In the genomic region with DNA sequence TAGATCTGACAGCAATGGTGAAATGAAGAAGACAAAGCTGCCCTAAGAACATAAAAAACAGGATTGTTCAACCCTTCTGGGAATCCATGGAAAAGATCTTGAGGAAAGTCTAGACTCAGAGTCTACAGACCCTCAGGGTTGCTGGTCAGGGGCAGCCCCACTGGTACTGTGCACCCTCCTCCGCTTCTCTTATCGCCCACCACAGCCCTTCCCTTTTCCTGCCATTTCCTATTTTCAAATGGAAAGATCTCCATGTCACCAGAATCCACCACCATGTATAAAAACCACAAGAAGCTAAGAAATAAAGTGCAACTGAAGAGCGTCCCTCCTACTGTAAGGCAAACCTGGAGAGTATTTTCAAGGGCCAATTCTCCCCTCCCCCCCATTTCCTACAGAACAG, we compare ENCODE assay signal across 19 mouse cellular contexts. TPM values are rescaled to one million over a fixed set of nuclear protein-coding genes. Genes with fewer than 3 reads are reported as not detected.
DNase-seq lines count a peak whose midpoint lies in the region; ATAC-seq lines count a peak whose summit lies in the region.
"Had no signal": no experiment of that assay in that cellular context is flagged by ENCODE, and none has a peak within 500 bp of the region (broad histone marks: within the 10 kb centered on the region; RNA-seq: fewer than 3 reads in every experiment).

No protein-coding gene starts in this region.

- no peak for ATAC-seq in heart, embryonic 11.5 days (replicated peaks; ENCODE audit: insufficient number of reproducible peaks, low FRiP score, low TSS enrichment)
- ATAC-seq in liver, embryonic 12.5 days = peak; percentile 48; the same call in 1 of the 2 replicates
- ATAC-seq in hematopoietic stem cell, adult 5-6 weeks (replicated peaks in 1 of 2; ENCODE audit: insufficient read depth in 1 of 2, low FRiP score in 2 of 2, low TSS enrichment in 1 of 2, low read depth in 1 of 2, poor library complexity in 2 of 2, severe bottlenecking in 2 of 2) = peak; percentile 54 to 74
- ATAC-seq: forebrain, embryonic 15.5 days; hindbrain, postnatal 0 days had no signal

- H3K9me3 ChIP-seq in heart, embryonic 11.5 days (replicated peaks; ENCODE audit: control insufficient read depth, low read length) = no peaks in the 10 kb centered on the region
- no peaks in the 10 kb centered on the region for H3K9me3 ChIP-seq in liver, embryonic 12.5 days (replicated peaks)
- H3K9me3 ChIP-seq: embryonic facial prominence, embryonic 12.5 days; forebrain, embryonic 15.5 days; heart, embryonic 15.5 days; hindbrain, embryonic 13.5 days had no signal

- no peak for DNase-seq in heart, postnatal 25 days (ENCODE audit: low spot score)
- no peak for DNase-seq in liver
- no peak for DNase-seq in layer of hippocampus, postnatal 25 days (ENCODE audit: extremely low spot score in 1 of 2, low spot score in 1 of 2)
- no peak for DNase-seq in layer of hippocampus, adult 9-10 months (ENCODE audit: low spot score)
- DNase-seq: adrenal gland, adult 8-10 months; adrenal gland, postnatal 36 days; cerebellum, adult 2 months; cerebellum, postnatal 10 days; gastrocnemius, postnatal 10 days; heart, adult 2 months; heart, postnatal 36 days had no signal

- WGBS in heart, embryonic 11.5 days (ENCODE audit: insufficient replicate concordance) = 63% methylated on average over 3 of the region's 3 CpGs
- WGBS in liver, embryonic 12.5 days (ENCODE audit: insufficient replicate concordance) = 33% methylated on average over 3 of the region's 3 CpGs

- no peak overlapping the region for H3K4me3 ChIP-seq in heart, embryonic 11.5 days (ENCODE audit: low read depth, low read length)
- no peak overlapping the region for H3K4me3 ChIP-seq in liver, embryonic 12.5 days
- H3K4me3 ChIP-seq: embryonic facial prominence, embryonic 12.5 days; forebrain, embryonic 15.5 days; heart, adult 2 months; heart, embryonic 15.5 days; hindbrain, embryonic 13.5 days had no signal

- H3K9ac ChIP-seq in heart, embryonic 11.5 days (ENCODE audit: low read depth, low read length) = no peak overlapping the region
- H3K9ac ChIP-seq in liver, embryonic 12.5 days = no peak overlapping the region
- H3K9ac ChIP-seq: embryonic facial prominence, embryonic 12.5 days; forebrain, embryonic 15.5 days; heart, embryonic 15.5 days; hindbrain, embryonic 13.5 days had no signal

- intact Hi-C loops in heart, postnatal 25 days (cut with DNase I) = no loop called here

- no peak overlapping the region for H3K4me2 ChIP-seq in heart, embryonic 11.5 days
- H3K4me2 ChIP-seq in liver, embryonic 12.5 days = no peak overlapping the region
- H3K4me2 ChIP-seq: embryonic facial prominence, embryonic 12.5 days; forebrain, embryonic 15.5 days; heart, embryonic 15.5 days; hindbrain, embryonic 13.5 days had no signal

- no peaks in the 10 kb centered on the region for H3K4me1 ChIP-seq in heart, embryonic 11.5 days (ENCODE audit: control insufficient read depth, insufficient read depth, low read length)
- H3K4me1 ChIP-seq in liver, embryonic 12.5 days = peaks cover 8% of the 10 kb centered on the region; the same call in 1 of the 2 replicates
- H3K4me1 ChIP-seq: embryonic facial prominence, embryonic 12.5 days; forebrain, embryonic 15.5 days; heart, embryonic 15.5 days; hindbrain, embryonic 13.5 days had no signal

- H3K27ac ChIP-seq in heart, embryonic 11.5 days (ENCODE audit: low read depth, low read length) = peak overlapping the region; percentile 31; the same call in 1 of the 2 replicates
- H3K27ac ChIP-seq in liver, embryonic 12.5 days = peak overlapping the region; percentile 30; the same call in 1 of the 2 replicates
- H3K27ac ChIP-seq: embryonic facial prominence, embryonic 12.5 days; forebrain, embryonic 15.5 days; heart, adult 2 months; heart, embryonic 15.5 days; hindbrain, embryonic 13.5 days; hindbrain, postnatal 0 days had no signal

- H3K36me3 ChIP-seq in heart, embryonic 11.5 days (ENCODE audit: control insufficient read depth, insufficient read depth, low read length) = no peaks in the 10 kb centered on the region
- H3K36me3 ChIP-seq in liver, embryonic 12.5 days = no peaks in the 10 kb centered on the region
- H3K36me3 ChIP-seq: embryonic facial prominence, embryonic 12.5 days; forebrain, embryonic 15.5 days; heart, embryonic 15.5 days; hindbrain, embryonic 13.5 days had no signal

- no peaks in the 10 kb centered on the region for H3K27me3 ChIP-seq in heart, embryonic 11.5 days (ENCODE audit: control insufficient read depth, insufficient read depth, low read length)
- H3K27me3 ChIP-seq in liver, embryonic 12.5 days (replicated peaks) = no peaks in the 10 kb centered on the region
- H3K27me3 ChIP-seq: embryonic facial prominence, embryonic 12.5 days; forebrain, embryonic 15.5 days; heart, embryonic 15.5 days; hindbrain, embryonic 13.5 days had no signal

RNA-seq across cellular contexts. Expression of a gene that starts 41.3 kb away (rescaled TPM):
- polyA plus RNA-seq in heart, embryonic 11.5 days (2014; fragmentation: Nextera tagmentation; extraction: Ambion mirVana) = 2.3 and 2.4 TPM in 2 replicates
- under 1 TPM; 0.29 to 0.36 TPM for total RNA-seq in heart, postnatal 25 days (2021)
- 9.9 and 10.7 TPM in 2 replicates for polyA plus RNA-seq in liver, embryonic 12.5 days (2016; fragmentation: Nextera tagmentation; extraction: Ambion mirVana)
- 0.56 TPM in 1 of 2 replicates, not detected in the other for total RNA-seq in hematopoietic stem cell, adult 5-6 weeks (2017)
- 10 to 100 TPM in 1 of 2 experiments, 1 to 10 TPM in 1; 7.0 to 10.2 TPM for total RNA-seq in layer of hippocampus, postnatal 25 days (2021)

RNA-seq across cellular contexts. Expression of a gene that starts 53.6 kb away (rescaled TPM):
- polyA plus RNA-seq in heart, embryonic 11.5 days (2014; fragmentation: Nextera tagmentation; extraction: Ambion mirVana) = 2.1 and 2.2 TPM in 2 replicates
- 1 to 10 TPM; 6.7 to 7.2 TPM for total RNA-seq in heart, postnatal 25 days (2021)
- 0.78 and 0.86 TPM in 2 replicates for polyA plus RNA-seq in liver, embryonic 12.5 days (2016; fragmentation: Nextera tagmentation; extraction: Ambion mirVana)
- 0.56 and 3.2 TPM in 2 replicates for total RNA-seq in hematopoietic stem cell, adult 5-6 weeks (2017)
- 10 to 100 TPM; 41.0 to 48.0 TPM for total RNA-seq in layer of hippocampus, postnatal 25 days (2021)

RNA-seq across cellular contexts. Expression of a gene that starts 53.6 kb away (rescaled TPM):
- 14.1 and 16.9 TPM in 2 replicates for polyA plus RNA-seq in heart, embryonic 11.5 days (2014; fragmentation: Nextera tagmentation; extraction: Ambion mirVana)
- total RNA-seq in heart, postnatal 25 days (2021) = 1 to 10 TPM; 7.0 to 7.2 TPM
- 10.0 and 10.6 TPM in 2 replicates for polyA plus RNA-seq in liver, embryonic 12.5 days (2016; fragmentation: Nextera tagmentation; extraction: Ambion mirVana)
- 53.9 and 74.9 TPM in 2 replicates for total RNA-seq in hematopoietic stem cell, adult 5-6 weeks (2017)
- total RNA-seq in layer of hippocampus, postnatal 25 days (2021) = 10 to 100 TPM in 1 of 2 experiments, 1 to 10 TPM in 1; 9.4 to 11.3 TPM
